Mouse (Mus musculus) heart, adult 2 months (tissue): ENCODE measurements around the gene Mutyh.

ENCODE experiments used
- CTCF ChIP-seq: fragments of 200-600 bp; IDR thresholded peaks from 2 replicates; pipeline ENCODE4 v1.8.1; 2022; ENCODE audit warnings: antibody characterized with exemption, mild to moderate bottlenecking, moderate library complexity
- EP300 ChIP-seq: fragments of 200-500 bp; IDR thresholded peaks from 2 replicates; pipeline ENCODE4 v1.6.1; 2011; ENCODE audit warnings: low read depth, low read length, control low read depth; ENCODE audit not compliant: insufficient read depth

- TF ChIP-seq EP300 = no peak
- no peak for TF ChIP-seq CTCF
Measured at GRCm38 (mm10) chr4:116840841-116841240, 33.3 kb downstream of the Mutyh start.
